Mouse (Mus musculus): ENCODE measurements around the gene Gja10. TPM values are rescaled to one million over a fixed set of nuclear protein-coding genes. Genes with fewer than 3 reads are reported as not detected.

Gene Gja10
- not detected for total RNA-seq (2021)

- intact Hi-C loops (cut with DNase I), result no loop called here
- no peak for DNase-seq (ENCODE audit: extremely low spot score in 1 of 2, low spot score in 2 of 2)
These were observed at the start of gene Gja10 for GRCm38 (mm10) chr4:32602660-32603059. Gene Gja10, minus strand, starts transcription at chr4:32602760.

GRCm38 (mm10) chr4:32651669-32652068 is 49.1 kb upstream of the Gja10 start:
- intact Hi-C loops (cut with DNase I), result no loop called here
- DNase-seq (ENCODE audit: extremely low spot score in 1 of 2, low spot score in 2 of 2), result no peak

GRCm38 (mm10) chr4:32621637-32622036 is 19.1 kb upstream of the Gja10 start:
- intact Hi-C loops (cut with DNase I), result no loop called here
- no peak for DNase-seq (ENCODE audit: extremely low spot score in 1 of 2, low spot score in 2 of 2)

GRCm38 (mm10) chr4:32615034-32615881 is 12.7 kb upstream of the Gja10 start, which contains the start of gene Casp8ap2:
Gene Casp8ap2, plus strand, starts transcription at chr4:32615451.
- intact Hi-C loops (cut with DNase I), result no loop called here
- DNase-seq (ENCODE audit: extremely low spot score in 1 of 2, low spot score in 2 of 2), result peak; percentile 98 to 99

- peak in 1 of 2 experiments; percentile 37 for DNase-seq (ENCODE audit: extremely low spot score in 1 of 2, low spot score in 2 of 2)
- intact Hi-C loops (cut with DNase I), result no loop called here
These were observed 1.4 kb downstream of the Gja10 start for GRCm38 (mm10) chr4:32601135-32601534.

- DNase-seq (ENCODE audit: extremely low spot score in 1 of 2, low spot score in 2 of 2), result no peak
- intact Hi-C loops (cut with DNase I), result no loop called here
These were observed 14.3 kb downstream of the Gja10 start for GRCm38 (mm10) chr4:32588237-32588636.

GRCm38 (mm10) chr4:32587543-32587942 is 15.0 kb downstream of the Gja10 start:
- DNase-seq (ENCODE audit: extremely low spot score in 1 of 2, low spot score in 2 of 2), result no peak
- intact Hi-C loops (cut with DNase I), result no loop called here

- peak in 1 of 2 experiments; percentile 48 for DNase-seq (ENCODE audit: extremely low spot score in 1 of 2, low spot score in 2 of 2)
- intact Hi-C loops (cut with DNase I), result no loop called here
These were observed 16.0 kb downstream of the Gja10 start for GRCm38 (mm10) chr4:32586596-32586995.

GRCm38 (mm10) chr4:32584181-32584580 is 18.4 kb downstream of the Gja10 start:
- intact Hi-C loops (cut with DNase I), result no loop called here
- no peak for DNase-seq (ENCODE audit: extremely low spot score in 1 of 2, low spot score in 2 of 2)

GRCm38 (mm10) chr4:32579850-32580249 is 22.7 kb downstream of the Gja10 start:
- intact Hi-C loops (cut with DNase I), result no loop called here
- DNase-seq (ENCODE audit: extremely low spot score in 1 of 2, low spot score in 2 of 2), result no peak

- no peak for DNase-seq (ENCODE audit: extremely low spot score in 1 of 2, low spot score in 2 of 2)
- intact Hi-C loops (cut with DNase I), result no loop called here
These were observed 27.4 kb downstream of the Gja10 start for GRCm38 (mm10) chr4:32575165-32575564.

- DNase-seq (ENCODE audit: extremely low spot score in 1 of 2, low spot score in 2 of 2), result no peak
- intact Hi-C loops (cut with DNase I), result loop anchor here (5.0 kb wide), 1 partner anchor 327 kb away; no protein-coding TSS in a partner anchor
These were observed 28.0 kb downstream of the Gja10 start for GRCm38 (mm10) chr4:32574604-32575003.

GRCm38 (mm10) chr4:32573586-32573985 is 29.0 kb downstream of the Gja10 start:
- DNase-seq (ENCODE audit: extremely low spot score in 1 of 2, low spot score in 2 of 2), result no peak
- intact Hi-C loops (cut with DNase I), result loop anchor here (5.0 kb wide), 1 partner anchor 326 kb away; no protein-coding TSS in a partner anchor

GRCm38 (mm10) chr4:32572118-32572517 is 30.4 kb downstream of the Gja10 start:
- intact Hi-C loops (cut with DNase I), result loop anchor here (5.0 kb wide), 1 partner anchor 325 kb away; no protein-coding TSS in a partner anchor
- peak; percentile 40 to 41 for DNase-seq (ENCODE audit: extremely low spot score in 1 of 2, low spot score in 2 of 2)

GRCm38 (mm10) chr4:32571441-32571840 is 31.1 kb downstream of the Gja10 start:
- DNase-seq (ENCODE audit: extremely low spot score in 1 of 2, low spot score in 2 of 2), result no peak
- intact Hi-C loops (cut with DNase I), result loop anchor here (2.0 to 5.0 kb wide), 2 partner anchors 324 to 517 kb away; no protein-coding TSS in a partner anchor

- intact Hi-C loops (cut with DNase I), result loop anchor here (2.0 to 5.0 kb wide), 2 partner anchors 324 to 516 kb away; no protein-coding TSS in a partner anchor
- DNase-seq (ENCODE audit: extremely low spot score in 1 of 2, low spot score in 2 of 2), result no peak
These were observed 31.6 kb downstream of the Gja10 start for GRCm38 (mm10) chr4:32570939-32571317.

GRCm38 (mm10) chr4:32569995-32570938 is 32.3 kb downstream of the Gja10 start:
- intact Hi-C loops (cut with DNase I), result loop anchor here (2.0 to 5.0 kb wide), 2 partner anchors 323 to 515 kb away; no protein-coding TSS in a partner anchor
- DNase-seq (ENCODE audit: extremely low spot score in 1 of 2, low spot score in 2 of 2), result peak; percentile 28 to 58

- no peak for DNase-seq (ENCODE audit: extremely low spot score in 1 of 2, low spot score in 2 of 2)
- intact Hi-C loops (cut with DNase I), result no loop called here
These were observed 33.5 kb downstream of the Gja10 start for GRCm38 (mm10) chr4:32569054-32569453.

- DNase-seq (ENCODE audit: extremely low spot score in 1 of 2, low spot score in 2 of 2), result no peak
- intact Hi-C loops (cut with DNase I), result no loop called here
These were observed 37.6 kb downstream of the Gja10 start for GRCm38 (mm10) chr4:32564918-32565317.
